Mouse (Mus musculus): Measurements from ENCODE around the gene Nos1ap.

- TF ChIP-seq CTCF (IDR thresholded peaks at IDR 0.05; ENCODE audit: low read depth) (no peak), EP300 (IDR thresholded peaks at IDR 0.05; ENCODE audit: low read depth) (no peak)
These were observed 59.2 kb downstream of the Nos1ap start for GRCm38 (mm10) chr1:170530456-170530855.

Measured in liver, postnatal 0 days (tissue).